Mouse (Mus musculus): ENCODE measurements around the gene Usf2. TPM values are rescaled to one million over a fixed set of nuclear protein-coding genes. Genes with fewer than 3 reads are reported as not detected.

Usf2 gene
- polyA plus RNA-seq, 1 experiment from 2014 or later: 21.1 TPM

- H3K27ac ChIP-seq (ENCODE audit: low read length): no peak overlapping the region
- no peaks in the 10 kb centered on the region for H3K9me3 ChIP-seq (ENCODE audit: low read length)
- no peak overlapping the region for H3K9ac ChIP-seq (replicated peaks; ENCODE audit: low read depth)
- H3K4me2 ChIP-seq (replicated peaks; ENCODE audit: low read depth, low read length): no peak overlapping the region
- H3K4me3 ChIP-seq (ENCODE audit: low read depth, low read length): no peak overlapping the region
- H3K27me3 ChIP-seq (replicated peaks; ENCODE audit: insufficient read depth, low read length): no peaks in the 10 kb centered on the region
- ATAC-seq (no peak), DNase-seq (ENCODE audit: low spot score) (no peak)
- peaks cover 17% of the 10 kb centered on the region for H3K4me1 ChIP-seq (ENCODE audit: insufficient read depth, low read depth, low read length)
- H3K36me3 ChIP-seq (ENCODE audit: insufficient read depth, low read length): no peaks in the 10 kb centered on the region
- WGBS: 92% methylated on average over 6 of the region's 6 CpGs
- TF ChIP-seq CTCF (IDR thresholded peaks at IDR 0.05) (no peak), EP300 (IDR thresholded peaks at IDR 0.05) (no peak)
These were observed 3.3 kb upstream of the Usf2 start for GRCm38 (mm10) chr7:30959786-30960349.

- no peaks in the 10 kb centered on the region for H3K9me3 ChIP-seq (ENCODE audit: low read length)
- H3K4me1 ChIP-seq (ENCODE audit: insufficient read depth, low read depth, low read length): peaks cover 17% of the 10 kb centered on the region
- H3K4me2 ChIP-seq (replicated peaks; ENCODE audit: low read depth, low read length): no peak overlapping the region
- ATAC-seq: no peak
- DNase-seq (ENCODE audit: low spot score): no peak
- H3K27ac ChIP-seq (ENCODE audit: low read length): no peak overlapping the region
- TF ChIP-seq EP300 (IDR thresholded peaks at IDR 0.05): no peak
- no peak for TF ChIP-seq CTCF (IDR thresholded peaks at IDR 0.05)
- no peaks in the 10 kb centered on the region; the same call in 1 of the 2 replicates for H3K36me3 ChIP-seq (ENCODE audit: insufficient read depth, low read length)
- WGBS: 94% methylated on average over 9 of the region's 9 CpGs
- no peak overlapping the region for H3K4me3 ChIP-seq (ENCODE audit: low read depth, low read length)
- H3K27me3 ChIP-seq (replicated peaks; ENCODE audit: insufficient read depth, low read length): no peaks in the 10 kb centered on the region
- H3K9ac ChIP-seq (replicated peaks; ENCODE audit: low read depth): no peak overlapping the region
These were observed 2.4 kb upstream of the Usf2 start for GRCm38 (mm10) chr7:30958866-30959487.

GRCm38 (mm10) chr7:30958109-30958865 lies 1.7 kb upstream of the Usf2 start:
- Histone ChIP-seq H3K27me3 (replicated peaks; ENCODE audit: insufficient read depth, low read length) (no peaks in the 10 kb centered on the region), H3K9ac (replicated peaks; ENCODE audit: low read depth) (peak overlapping the region; percentile 98), H3K4me2 (replicated peaks; ENCODE audit: low read depth, low read length) (peak overlapping the region; percentile 78), H3K4me3 (ENCODE audit: low read depth, low read length) (peak overlapping the region; percentile 96), H3K9me3 (ENCODE audit: low read length) (no peaks in the 10 kb centered on the region), H3K27ac (ENCODE audit: low read length) (peak overlapping the region; percentile 98), H3K4me1 (ENCODE audit: insufficient read depth, low read depth, low read length) (peaks cover 17% of the 10 kb centered on the region), H3K36me3 (ENCODE audit: insufficient read depth, low read length) (peaks cover 4% of the 10 kb centered on the region; the same call in 1 of the 2 replicates)
- no peak for TF ChIP-seq CTCF (IDR thresholded peaks at IDR 0.05)
- TF ChIP-seq EP300 (IDR thresholded peaks at IDR 0.05): no peak
- 68% methylated on average over 28 of the region's 28 CpGs for WGBS
- DNase-seq (ENCODE audit: low spot score): no peak
- ATAC-seq: no peak

- no peaks in the 10 kb centered on the region for H3K27me3 ChIP-seq (replicated peaks; ENCODE audit: insufficient read depth, low read length)
- DNase-seq (ENCODE audit: low spot score): peak; percentile 90
- under 1% methylated on average over 42 of the region's 43 CpGs for WGBS
These were observed 772 bp upstream of the Usf2 start for GRCm38 (mm10) chr7:30957367-30957783.

GRCm38 (mm10) chr7:30956357-30956751 lies 249 bp downstream of the Usf2 start:
- peak overlapping the region; percentile 98 for H3K27ac ChIP-seq (ENCODE audit: low read length)
- H3K4me1 ChIP-seq (ENCODE audit: insufficient read depth, low read depth, low read length): peaks cover 17% of the 10 kb centered on the region
- H3K27me3 ChIP-seq (replicated peaks; ENCODE audit: insufficient read depth, low read length): no peaks in the 10 kb centered on the region
- DNase-seq (ENCODE audit: low spot score) (peak; percentile 48), ATAC-seq (peak; percentile 43)
- under 1% methylated on average over 28 of the region's 49 CpGs for WGBS
- peak overlapping the region; percentile 96 for H3K4me3 ChIP-seq (ENCODE audit: low read depth, low read length)
- no peaks in the 10 kb centered on the region for H3K9me3 ChIP-seq (ENCODE audit: low read length)
- H3K9ac ChIP-seq (replicated peaks; ENCODE audit: low read depth): peak overlapping the region; percentile 98
- no peak for TF ChIP-seq CTCF (IDR thresholded peaks at IDR 0.05)
- TF ChIP-seq EP300 (IDR thresholded peaks at IDR 0.05): no peak
- H3K36me3 ChIP-seq (ENCODE audit: insufficient read depth, low read length): peaks cover 20% of the 10 kb centered on the region
- peak overlapping the region; percentile 78 for H3K4me2 ChIP-seq (replicated peaks; ENCODE audit: low read depth, low read length)

More at GRCm38 (mm10) chr7:30957367-30957783, 772 bp upstream of the Usf2 start:
- TF ChIP-seq CTCF (IDR thresholded peaks at IDR 0.05) (no peak), EP300 (IDR thresholded peaks at IDR 0.05) (no peak)
- Histone ChIP-seq H3K4me3 (ENCODE audit: low read depth, low read length) (peak overlapping the region; percentile 96), H3K27ac (ENCODE audit: low read length) (peak overlapping the region; percentile 98), H3K36me3 (ENCODE audit: insufficient read depth, low read length) (peaks cover 12% of the 10 kb centered on the region), H3K9ac (replicated peaks; ENCODE audit: low read depth) (peak overlapping the region; percentile 98), H3K9me3 (ENCODE audit: low read length) (no peaks in the 10 kb centered on the region), H3K4me1 (ENCODE audit: insufficient read depth, low read depth, low read length) (peaks cover 17% of the 10 kb centered on the region), H3K4me2 (replicated peaks; ENCODE audit: low read depth, low read length) (peak overlapping the region; percentile 78)
- peak; percentile 66 for ATAC-seq

Data from lung, postnatal 0 days (tissue).